Mouse (Mus musculus): ENCODE results near the gene Crb1. TPM values are rescaled to one million over a fixed set of nuclear protein-coding genes. Genes with fewer than 3 reads are reported as not detected.
A peak's percentile ranks its signal among the peaks of the same experiment; 100 is the strongest.

The Crb1 gene
- polyA plus RNA-seq, 1 experiment from 2014 or later: 3.0 TPM

GRCm38 (mm10) chr1:139192635-139193034 lies 184.3 kb downstream of the Crb1 start:
- Histone ChIP-seq H3K4me1 (replicated peaks; ENCODE audit: control insufficient read depth, insufficient read depth, low read length) (no peaks in the 10 kb centered on the region), H3K36me3 (ENCODE audit: control insufficient read depth, insufficient read depth, low read length) (no peaks in the 10 kb centered on the region), H3K9ac (ENCODE audit: low read depth, low read length) (no peak overlapping the region), H3K9me3 (ENCODE audit: control insufficient read depth, low read length) (no peaks in the 10 kb centered on the region), H3K27me3 (ENCODE audit: control insufficient read depth, insufficient read depth, low read length) (no peaks in the 10 kb centered on the region), H3K4me2 (replicated peaks; ENCODE audit: low read depth, low read length) (no peak overlapping the region), H3K4me3 (ENCODE audit: low read depth, low read length) (no peak overlapping the region), H3K27ac (ENCODE audit: low read depth, low read length) (no peak overlapping the region)
- ATAC-seq (ENCODE audit: low FRiP score) (no peak), DNase-seq (ENCODE audit: low spot score) (no peak)
- 84% methylated on average over 3 of the region's 3 CpGs for WGBS

- Histone ChIP-seq H3K4me3 (ENCODE audit: low read depth, low read length) (no peak overlapping the region), H3K9ac (ENCODE audit: low read depth, low read length) (no peak overlapping the region), H3K27me3 (ENCODE audit: control insufficient read depth, insufficient read depth, low read length) (no peaks in the 10 kb centered on the region), H3K36me3 (ENCODE audit: control insufficient read depth, insufficient read depth, low read length) (no peaks in the 10 kb centered on the region), H3K4me1 (replicated peaks; ENCODE audit: control insufficient read depth, insufficient read depth, low read length) (no peaks in the 10 kb centered on the region), H3K4me2 (replicated peaks; ENCODE audit: low read depth, low read length) (no peak overlapping the region), H3K27ac (ENCODE audit: low read depth, low read length) (no peak overlapping the region), H3K9me3 (ENCODE audit: control insufficient read depth, low read length) (no peaks in the 10 kb centered on the region)
- WGBS: 71% methylated on average over 6 of the region's 6 CpGs
- DNase-seq (ENCODE audit: low spot score) (no peak), ATAC-seq (ENCODE audit: low FRiP score) (no peak)
These were observed 196.3 kb downstream of the Crb1 start for GRCm38 (mm10) chr1:139180481-139181149.

GRCm38 (mm10) chr1:139179707-139180106 lies 197.2 kb downstream of the Crb1 start:
- no peaks in the 10 kb centered on the region for H3K27me3 ChIP-seq (ENCODE audit: control insufficient read depth, insufficient read depth, low read length)
- ATAC-seq (ENCODE audit: low FRiP score): no peak
- 87% methylated on average over 1 of the region's 1 CpGs for WGBS
- H3K9me3 ChIP-seq (ENCODE audit: control insufficient read depth, low read length): no peaks in the 10 kb centered on the region
- H3K4me3 ChIP-seq (ENCODE audit: low read depth, low read length): no peak overlapping the region
- no peaks in the 10 kb centered on the region for H3K36me3 ChIP-seq (ENCODE audit: control insufficient read depth, insufficient read depth, low read length)
- H3K4me2 ChIP-seq (replicated peaks; ENCODE audit: low read depth, low read length): no peak overlapping the region
- no peak overlapping the region for H3K9ac ChIP-seq (ENCODE audit: low read depth, low read length)
- no peak overlapping the region for H3K27ac ChIP-seq (ENCODE audit: low read depth, low read length)
- no peaks in the 10 kb centered on the region for H3K4me1 ChIP-seq (replicated peaks; ENCODE audit: control insufficient read depth, insufficient read depth, low read length)
- DNase-seq (ENCODE audit: low spot score): no peak

GRCm38 (mm10) chr1:139174058-139174832 lies 202.7 kb downstream of the Crb1 start:
- no peak for DNase-seq (ENCODE audit: low spot score)
- Histone ChIP-seq H3K9ac (ENCODE audit: low read depth, low read length) (no peak overlapping the region), H3K4me1 (replicated peaks; ENCODE audit: control insufficient read depth, insufficient read depth, low read length) (no peaks in the 10 kb centered on the region), H3K4me3 (ENCODE audit: low read depth, low read length) (no peak overlapping the region), H3K36me3 (ENCODE audit: control insufficient read depth, insufficient read depth, low read length) (no peaks in the 10 kb centered on the region), H3K27ac (ENCODE audit: low read depth, low read length) (no peak overlapping the region), H3K9me3 (ENCODE audit: control insufficient read depth, low read length) (no peaks in the 10 kb centered on the region), H3K4me2 (replicated peaks; ENCODE audit: low read depth, low read length) (no peak overlapping the region), H3K27me3 (ENCODE audit: control insufficient read depth, insufficient read depth, low read length) (no peaks in the 10 kb centered on the region)
- ATAC-seq (ENCODE audit: low FRiP score): no peak
- 89% methylated on average over 3 of the region's 3 CpGs for WGBS

DNA sequence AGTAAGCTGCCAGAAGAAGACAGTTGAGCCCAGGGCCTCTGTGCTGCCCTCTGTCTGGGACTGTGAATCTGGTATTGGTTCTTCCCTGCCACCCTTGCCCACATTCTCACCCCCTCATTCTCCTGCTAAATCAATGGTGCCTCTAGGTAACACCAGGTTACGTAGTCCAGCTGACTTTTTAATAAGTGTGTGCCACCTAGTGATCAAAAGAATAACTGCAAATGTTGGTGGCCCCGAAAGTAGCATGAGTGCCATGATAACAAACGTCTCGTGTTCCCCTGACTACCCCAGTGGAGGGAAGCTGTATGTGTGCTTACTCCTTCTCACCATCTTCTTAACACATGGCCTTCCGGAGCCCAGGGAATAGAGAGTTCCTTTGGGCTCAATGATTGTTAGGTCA lies 214.1 kb downstream of the Crb1 start:
- Histone ChIP-seq H3K36me3 (ENCODE audit: control insufficient read depth, insufficient read depth, low read length) (no peaks in the 10 kb centered on the region), H3K4me1 (replicated peaks; ENCODE audit: control insufficient read depth, insufficient read depth, low read length) (no peaks in the 10 kb centered on the region), H3K4me3 (ENCODE audit: low read depth, low read length) (no peak overlapping the region), H3K27ac (ENCODE audit: low read depth, low read length) (no peak overlapping the region), H3K4me2 (replicated peaks; ENCODE audit: low read depth, low read length) (no peak overlapping the region), H3K9me3 (ENCODE audit: control insufficient read depth, low read length) (no peaks in the 10 kb centered on the region), H3K27me3 (ENCODE audit: control insufficient read depth, insufficient read depth, low read length) (no peaks in the 10 kb centered on the region), H3K9ac (ENCODE audit: low read depth, low read length) (no peak overlapping the region)
- 0 out of 2 replicates have a peak, but pooled peaks have one; percentile 39 for ATAC-seq (ENCODE audit: low FRiP score)
- peak; percentile 53 for DNase-seq (ENCODE audit: low spot score)
- WGBS: 42% methylated on average over 5 of the region's 5 CpGs

- no peak overlapping the region for H3K9ac ChIP-seq (ENCODE audit: low read depth, low read length)
- H3K4me1 ChIP-seq (replicated peaks; ENCODE audit: control insufficient read depth, insufficient read depth, low read length): no peaks in the 10 kb centered on the region
- DNase-seq (ENCODE audit: low spot score) (peak; percentile 39), ATAC-seq (ENCODE audit: low FRiP score) (no peak)
- no peaks in the 10 kb centered on the region for H3K36me3 ChIP-seq (ENCODE audit: control insufficient read depth, insufficient read depth, low read length)
- WGBS: 62% methylated on average over 3 of the region's 3 CpGs
- no peak overlapping the region for H3K4me3 ChIP-seq (ENCODE audit: low read depth, low read length)
- no peaks in the 10 kb centered on the region for H3K9me3 ChIP-seq (ENCODE audit: control insufficient read depth, low read length)
- no peak overlapping the region for H3K4me2 ChIP-seq (replicated peaks; ENCODE audit: low read depth, low read length)
- no peaks in the 10 kb centered on the region for H3K27me3 ChIP-seq (ENCODE audit: control insufficient read depth, insufficient read depth, low read length)
- no peak overlapping the region for H3K27ac ChIP-seq (ENCODE audit: low read depth, low read length)
These were observed 215.3 kb downstream of the Crb1 start for GRCm38 (mm10) chr1:139161619-139162018.

DNA sequence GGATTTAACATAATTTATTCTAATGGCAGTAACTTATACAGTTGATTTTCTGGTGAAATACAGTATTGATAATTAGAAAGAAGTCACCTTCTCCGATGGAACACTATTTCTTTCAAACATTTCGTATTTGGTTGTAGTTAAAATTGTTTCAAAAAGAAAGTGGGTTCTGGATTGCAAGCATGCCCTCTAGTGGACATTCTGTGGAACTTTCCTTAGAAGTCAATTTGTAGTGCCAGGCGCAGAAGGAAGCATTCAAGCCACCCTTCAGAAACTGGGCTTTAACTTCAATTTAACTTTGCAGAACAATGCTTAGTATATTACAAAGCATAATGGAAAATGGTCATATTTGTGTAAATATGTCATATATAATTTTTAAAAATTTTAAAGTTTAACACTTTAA lies 220.5 kb downstream of the Crb1 start:
- DNase-seq (ENCODE audit: low spot score) (peak; percentile 46), ATAC-seq (ENCODE audit: low FRiP score) (no peak)
- Histone ChIP-seq H3K9me3 (ENCODE audit: control insufficient read depth, low read length) (no peaks in the 10 kb centered on the region), H3K27ac (ENCODE audit: low read depth, low read length) (no peak overlapping the region), H3K27me3 (ENCODE audit: control insufficient read depth, insufficient read depth, low read length) (no peaks in the 10 kb centered on the region), H3K4me2 (replicated peaks; ENCODE audit: low read depth, low read length) (no peak overlapping the region), H3K4me3 (ENCODE audit: low read depth, low read length) (no peak overlapping the region), H3K36me3 (ENCODE audit: control insufficient read depth, insufficient read depth, low read length) (no peaks in the 10 kb centered on the region), H3K9ac (ENCODE audit: low read depth, low read length) (no peak overlapping the region), H3K4me1 (replicated peaks; ENCODE audit: control insufficient read depth, insufficient read depth, low read length) (no peaks in the 10 kb centered on the region)
- 26% methylated on average over 3 of the region's 3 CpGs for WGBS

GRCm38 (mm10) chr1:139153493-139153892 lies 223.4 kb downstream of the Crb1 start:
- no peak for DNase-seq (ENCODE audit: low spot score)
- H3K4me3 ChIP-seq (ENCODE audit: low read depth, low read length): no peak overlapping the region
- no peak overlapping the region for H3K27ac ChIP-seq (ENCODE audit: low read depth, low read length)
- WGBS: 57% methylated on average over 6 of the region's 6 CpGs
- H3K9ac ChIP-seq (ENCODE audit: low read depth, low read length): no peak overlapping the region
- H3K27me3 ChIP-seq (ENCODE audit: control insufficient read depth, insufficient read depth, low read length): no peaks in the 10 kb centered on the region
- no peaks in the 10 kb centered on the region for H3K4me1 ChIP-seq (replicated peaks; ENCODE audit: control insufficient read depth, insufficient read depth, low read length)
- peak; percentile 43; the same call in 1 of the 2 replicates for ATAC-seq (ENCODE audit: low FRiP score)
- H3K9me3 ChIP-seq (ENCODE audit: control insufficient read depth, low read length): no peaks in the 10 kb centered on the region
- H3K4me2 ChIP-seq (replicated peaks; ENCODE audit: low read depth, low read length): no peak overlapping the region
- no peaks in the 10 kb centered on the region for H3K36me3 ChIP-seq (ENCODE audit: control insufficient read depth, insufficient read depth, low read length)

DNA sequence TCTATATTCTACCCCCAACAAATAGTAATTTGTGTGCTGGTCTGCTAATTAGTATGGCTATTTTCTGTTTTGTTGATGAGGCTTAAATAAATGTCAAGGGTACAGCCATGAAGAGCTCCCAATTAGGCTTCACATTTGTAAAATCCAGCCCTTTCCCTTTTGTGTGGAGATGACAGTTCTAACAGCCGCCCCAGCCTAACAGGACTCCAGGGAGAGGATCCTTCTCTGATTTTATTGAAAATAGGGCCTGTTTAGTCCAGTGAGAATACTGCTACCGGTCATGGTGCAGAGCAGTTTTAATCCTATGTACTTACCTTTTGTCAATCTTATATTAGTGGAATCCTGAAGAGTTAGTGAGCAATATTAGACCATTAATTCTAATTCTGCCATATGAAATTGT lies 223.9 kb downstream of the Crb1 start:
- Histone ChIP-seq H3K9ac (ENCODE audit: low read depth, low read length) (no peak overlapping the region), H3K27me3 (ENCODE audit: control insufficient read depth, insufficient read depth, low read length) (no peaks in the 10 kb centered on the region), H3K27ac (ENCODE audit: low read depth, low read length) (no peak overlapping the region), H3K4me2 (replicated peaks; ENCODE audit: low read depth, low read length) (no peak overlapping the region), H3K4me3 (ENCODE audit: low read depth, low read length) (no peak overlapping the region), H3K4me1 (replicated peaks; ENCODE audit: control insufficient read depth, insufficient read depth, low read length) (no peaks in the 10 kb centered on the region), H3K36me3 (ENCODE audit: control insufficient read depth, insufficient read depth, low read length) (no peaks in the 10 kb centered on the region), H3K9me3 (ENCODE audit: control insufficient read depth, low read length) (no peaks in the 10 kb centered on the region)
- ATAC-seq (ENCODE audit: low FRiP score) (peak; percentile 38; the same call in 1 of the 2 replicates), DNase-seq (ENCODE audit: low spot score) (no peak)
- WGBS: 65% methylated on average over 2 of the region's 2 CpGs

All from hindbrain, embryonic 11.5 days (tissue).